Mouse (Mus musculus) heart, adult 2 months (tissue): ENCODE results near the gene Dtymk.

ENCODE experiments used
- CTCF ChIP-seq: fragments of 200-600 bp; IDR thresholded peaks from 2 replicates; pipeline ENCODE4 v1.8.1; 2022; ENCODE audit warnings: antibody characterized with exemption, mild to moderate bottlenecking, moderate library complexity
- EP300 ChIP-seq: fragments of 200-500 bp; IDR thresholded peaks from 2 replicates; pipeline ENCODE4 v1.6.1; 2011; ENCODE audit warnings: low read depth, low read length, control low read depth; ENCODE audit not compliant: insufficient read depth
- POLR2A ChIP-seq: fragments of 200-500 bp; IDR thresholded peaks from 2 replicates; pipeline ENCODE4 v1.6.1; 2011; ENCODE audit warnings: mild to moderate bottlenecking, low read depth, low read length, control low read depth; ENCODE audit not compliant: insufficient read depth

GRCm38 (mm10) chr1:93837335-93837734, 35.6 kb upstream of the Dtymk start:
- TF ChIP-seq CTCF, result no peak
- TF ChIP-seq POLR2A, result no peak
- no peak for TF ChIP-seq EP300
